Mouse (Mus musculus) lung, postnatal 0 days (tissue): ENCODE results near the gene Odf4.
"Not testable (repeated sequence)": the region's sequence is repeated elsewhere in the genome, so short reads cannot be mapped to it uniquely, and the experiment has no call there.

ENCODE experiments used
- CTCF ChIP-seq: IDR thresholded peaks from 2 replicates; pipeline ENCODE4 v1.5.1; 2016; ENCODE audit warnings: antibody characterized with exemption, mild to moderate bottlenecking
- EP300 ChIP-seq: IDR thresholded peaks from 2 replicates; pipeline ENCODE4 v1.6.1; 2016; ENCODE audit warnings: antibody characterized with exemption, mild to moderate bottlenecking, control low read depth

DNA sequence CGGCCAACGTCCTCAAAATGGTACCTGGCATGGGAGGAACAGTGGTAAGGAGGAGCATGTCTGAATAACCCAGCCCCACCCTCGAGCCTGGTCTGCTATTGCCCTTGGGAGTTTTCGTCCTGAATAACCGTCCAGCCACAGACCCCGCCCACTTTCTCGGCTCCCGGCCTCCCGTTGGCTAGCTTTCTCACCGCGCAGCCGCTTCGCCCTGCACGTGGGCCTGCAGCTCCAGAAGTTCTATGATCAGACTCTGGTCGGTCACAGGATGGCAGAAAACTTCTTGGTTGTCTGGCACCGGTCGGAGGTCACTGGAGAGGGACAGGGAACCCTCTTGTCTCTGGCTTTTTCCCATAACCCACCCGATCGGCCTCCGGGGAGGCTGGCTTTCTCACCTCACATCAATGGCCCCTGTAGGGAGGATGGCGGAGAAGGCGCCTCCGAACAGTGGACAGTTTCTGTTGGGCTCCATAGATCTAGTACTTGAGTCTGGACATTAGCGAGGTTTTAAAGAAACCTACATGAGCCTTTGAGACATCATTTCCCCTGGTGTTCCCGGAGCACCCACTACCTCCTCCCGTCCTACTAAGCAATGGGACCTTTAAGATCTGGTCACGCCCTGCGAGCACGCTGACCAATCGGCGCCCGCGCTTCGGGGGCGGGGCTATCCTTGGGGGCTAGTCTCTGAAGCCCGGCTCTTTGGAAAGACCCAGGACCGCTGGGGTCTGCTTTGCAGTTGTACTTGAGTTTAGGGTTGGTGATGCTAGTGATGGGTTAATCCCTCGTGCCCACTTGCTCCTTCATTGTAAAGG lies 46.6 kb upstream of the Odf4 start:
- TF ChIP-seq CTCF, EP300: not testable (repeated sequence)
